Mouse (Mus musculus) large intestine, adult 2 months (tissue): ENCODE measurements around the gene Kcnd3. TPM values are rescaled to one million over a fixed set of nuclear protein-coding genes. Genes with fewer than 3 reads are reported as not detected.

Source experiments
- DNase-seq: peaks from one replicate; pipeline ENCODE4 v3.0.0-alpha.2; 2012; ENCODE audit warnings: low read depth, low spot score
- WGBS: fragments of 180-500 bp; shearing (Covaris S2); methylation state at CpG from one replicate; pipeline ENCODE4 v1.1.7; 2018; 5-methylcytosine and 5-hydroxymethylcytosine counted together
- polyA plus RNA-seq: library from polyadenylated mRNA; depleted of rRNA; stranded (reverse); fragments of >200 nt; gene quantifications from 2 replicates; pipeline ENCODE4 v1.2.3, GENCODE M21; 2012

Kcnd3 gene
- polyA plus RNA-seq, 1 experiment, result 0.62 TPM

GRCm38 (mm10) chr3:105453214-105453950, 1.3 kb downstream of the Kcnd3 start:
- no peak for DNase-seq
- 4% methylated on average over 19 of the region's 19 CpGs for WGBS

- 74% methylated on average over 4 of the region's 4 CpGs for WGBS
- DNase-seq, result no peak
These were observed 5.5 kb downstream of the Kcnd3 start for GRCm38 (mm10) chr3:105457657-105458056.

GRCm38 (mm10) chr3:105466538-105466937, 14.4 kb downstream of the Kcnd3 start:
- 63% methylated on average over 8 of the region's 8 CpGs for WGBS
- DNase-seq, result no peak

- 71% methylated on average over 1 of the region's 1 CpGs for WGBS
- DNase-seq, result no peak
These were observed 20.4 kb downstream of the Kcnd3 start for GRCm38 (mm10) chr3:105472564-105472963.

- no peak for DNase-seq
- 62% methylated on average over 1 of the region's 1 CpGs for WGBS
These were observed 24.3 kb downstream of the Kcnd3 start for GRCm38 (mm10) chr3:105476408-105476807.

- no peak for DNase-seq
- 87% methylated on average over 4 of the region's 4 CpGs for WGBS
These were observed 26.7 kb downstream of the Kcnd3 start for GRCm38 (mm10) chr3:105478876-105479275.

- WGBS, result 77% methylated on average over 8 of the region's 8 CpGs
- DNase-seq, result no peak
These were observed 29.3 kb downstream of the Kcnd3 start for GRCm38 (mm10) chr3:105481419-105481818.

- 77% methylated on average over 13 of the region's 13 CpGs for WGBS
- no peak for DNase-seq
These were observed 31.5 kb downstream of the Kcnd3 start for GRCm38 (mm10) chr3:105483651-105484052.

- 32% methylated on average over 8 of the region's 8 CpGs for WGBS
- DNase-seq, result no peak
These were observed 35.0 kb downstream of the Kcnd3 start for GRCm38 (mm10) chr3:105487171-105487570.

GRCm38 (mm10) chr3:105489607-105490006, 37.5 kb downstream of the Kcnd3 start:
- 24% methylated on average over 4 of the region's 4 CpGs for WGBS
- no peak for DNase-seq

GRCm38 (mm10) chr3:105494886-105495285, 42.8 kb downstream of the Kcnd3 start:
- DNase-seq, result no peak
- WGBS, result 34% methylated on average over 9 of the region's 9 CpGs

- no peak for DNase-seq
- WGBS, result 83% methylated on average over 7 of the region's 7 CpGs
These were observed 44.1 kb downstream of the Kcnd3 start for GRCm38 (mm10) chr3:105496216-105496615.

- no peak for DNase-seq
These were observed 44.8 kb downstream of the Kcnd3 start for GRCm38 (mm10) chr3:105496935-105497334.

GRCm38 (mm10) chr3:105501071-105501470, 48.9 kb downstream of the Kcnd3 start:
- 67% methylated on average over 1 of the region's 1 CpGs for WGBS
- DNase-seq, result no peak

More at GRCm38 (mm10) chr3:105496935-105497334, 44.8 kb downstream of the Kcnd3 start:
- 79% methylated on average over 5 of the region's 5 CpGs for WGBS

GRCm38 (mm10) chr3:105504272-105504671, 52.1 kb downstream of the Kcnd3 start:
- no peak for DNase-seq
- WGBS, result 60% methylated on average over 3 of the region's 3 CpGs

- no peak for DNase-seq
- 74% methylated on average over 15 of the region's 15 CpGs for WGBS
These were observed 53.2 kb downstream of the Kcnd3 start for GRCm38 (mm10) chr3:105505161-105505872.

- WGBS, result 58% methylated on average over 7 of the region's 7 CpGs
- DNase-seq, result no peak
These were observed 53.7 kb downstream of the Kcnd3 start for GRCm38 (mm10) chr3:105505873-105506170.

- 79% methylated on average over 4 of the region's 4 CpGs for WGBS
- DNase-seq, result no peak
These were observed 54.5 kb downstream of the Kcnd3 start for GRCm38 (mm10) chr3:105506592-105506991.

GRCm38 (mm10) chr3:105509321-105509720, 57.2 kb downstream of the Kcnd3 start:
- DNase-seq, result no peak
- 64% methylated on average over 4 of the region's 4 CpGs for WGBS

- no peak for DNase-seq
- WGBS, result 20% methylated on average over 2 of the region's 2 CpGs
These were observed 59.7 kb downstream of the Kcnd3 start for GRCm38 (mm10) chr3:105511836-105512235.

- WGBS, result 52% methylated on average over 3 of the region's 3 CpGs
- no peak for DNase-seq
These were observed 62.1 kb downstream of the Kcnd3 start for GRCm38 (mm10) chr3:105514215-105514614.
